Mouse (Mus musculus): ENCODE results near the gene Adgrl2. TPM values are rescaled to one million over a fixed set of nuclear protein-coding genes. Genes with fewer than 3 reads are reported as not detected.

Gene Adgrl2
- polyA plus RNA-seq, 1 experiment: 7.6 TPM

DNA sequence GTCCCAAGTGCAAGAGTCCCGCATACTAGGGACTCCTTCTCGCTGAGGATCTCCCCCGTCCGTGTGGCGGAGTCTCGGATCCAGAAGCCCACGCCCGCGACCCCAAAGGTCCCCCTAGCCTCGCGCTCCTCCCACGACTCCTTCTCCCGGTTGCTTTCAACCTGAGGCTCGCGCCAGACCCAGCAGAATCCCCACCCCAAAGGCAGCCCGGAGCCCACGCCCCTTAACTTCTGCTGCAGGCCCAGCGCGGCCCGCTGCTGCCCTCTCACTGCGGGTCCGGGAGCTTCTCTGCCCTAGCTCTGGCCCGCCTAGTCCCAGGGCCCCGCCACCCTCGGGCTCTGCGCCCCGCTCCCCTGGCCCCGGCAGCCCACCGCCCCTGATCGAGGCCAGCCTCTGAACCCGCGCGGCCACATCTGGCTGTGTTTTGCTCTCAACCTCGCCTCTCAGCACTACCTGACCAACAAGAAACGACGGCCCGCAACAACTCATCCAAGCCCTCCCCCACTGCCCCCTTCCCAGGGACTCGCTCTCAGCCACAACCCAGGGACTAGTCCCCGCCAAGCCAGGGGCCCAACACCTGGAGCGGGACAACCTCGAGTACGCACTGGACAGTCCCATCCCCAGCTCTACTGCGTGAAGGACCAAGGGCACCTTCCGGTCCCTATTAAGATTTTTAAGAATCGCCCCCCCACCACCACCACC lies 2.6 kb downstream of the Adgrl2 start:
- under 1% methylated on average over 45 of the region's 45 CpGs for WGBS

DNA sequence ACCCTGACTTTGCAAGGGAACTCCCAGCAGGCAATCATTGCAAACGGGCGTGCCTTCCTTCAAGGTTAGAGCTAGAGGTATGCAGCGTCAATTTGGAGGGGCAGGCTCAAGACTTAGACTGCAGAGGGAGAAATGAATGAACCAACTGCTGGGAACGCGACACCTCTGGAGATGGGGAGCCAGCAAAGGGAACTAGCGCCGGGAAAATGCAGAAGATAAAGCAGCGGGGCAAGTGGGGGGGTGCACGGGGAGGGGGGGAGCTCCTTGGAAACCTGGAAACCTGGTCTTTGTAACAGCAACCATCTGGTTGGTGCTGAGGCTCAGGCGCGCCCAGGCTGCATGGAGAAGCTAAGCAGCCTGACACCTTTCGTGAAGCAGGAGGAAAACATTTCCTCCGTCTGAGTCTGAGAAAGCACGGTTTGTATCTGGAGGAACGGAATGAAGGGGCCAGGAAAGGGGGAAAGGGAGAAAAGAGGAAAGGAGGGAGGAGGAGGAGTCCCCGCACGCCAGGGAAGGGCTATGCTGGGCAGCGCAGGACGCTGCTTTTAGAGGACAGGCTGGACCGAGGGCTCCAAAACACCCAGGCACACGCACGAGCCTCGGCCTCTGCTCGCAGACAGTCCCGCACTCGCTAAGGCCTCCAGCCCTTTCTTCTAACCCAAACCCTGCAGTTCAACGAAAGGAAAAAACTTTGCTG lies 3.3 kb downstream of the Adgrl2 start:
- H3K27ac ChIP-seq (ENCODE audit: control insufficient read depth, insufficient read depth, low read length): no peak overlapping the region
- DNase-seq: no peak
- whole genome bisulfite sequencing: 4% methylated on average over 27 of the region's 27 CpGs
- peak overlapping the region; percentile 31 for H3K4me3 ChIP-seq (ENCODE audit: control insufficient read depth, insufficient read depth, low read length)
- peaks cover 15% of the 10 kb centered on the region; the same call in 1 of the 2 replicates for H3K4me1 ChIP-seq (replicated peaks; ENCODE audit: control insufficient read depth, insufficient read depth, low read length)
- H3K27me3 ChIP-seq (ENCODE audit: control insufficient read depth, insufficient read depth, low read length): peaks cover 21% of the 10 kb centered on the region
- H3K36me3 ChIP-seq (ENCODE audit: control insufficient read depth, insufficient read depth, low read length): no peaks in the 10 kb centered on the region
- TF ChIP-seq CTCF (IDR thresholded peaks at IDR 0.05; ENCODE audit: borderline replicate concordance, control insufficient read depth, extremely low read depth, insufficient read depth, low read length, poor library complexity): no peak
- no peak for TF ChIP-seq POLR2A (IDR thresholded peaks at IDR 0.05; ENCODE audit: control insufficient read depth, extremely low read depth, insufficient read depth, low read length, poor library complexity)

More for the DNA sequence above, 2.6 kb downstream of the Adgrl2 start:
- Histone ChIP-seq H3K27ac (ENCODE audit: control insufficient read depth, insufficient read depth, low read length) (no peak overlapping the region), H3K4me1 (replicated peaks; ENCODE audit: control insufficient read depth, insufficient read depth, low read length) (peaks cover 15% of the 10 kb centered on the region; the same call in 1 of the 2 replicates), H3K27me3 (ENCODE audit: control insufficient read depth, insufficient read depth, low read length) (peaks cover 21% of the 10 kb centered on the region), H3K36me3 (ENCODE audit: control insufficient read depth, insufficient read depth, low read length) (no peaks in the 10 kb centered on the region), H3K4me3 (ENCODE audit: control insufficient read depth, insufficient read depth, low read length) (peak overlapping the region; percentile 52)
- TF ChIP-seq CTCF (IDR thresholded peaks at IDR 0.05; ENCODE audit: borderline replicate concordance, control insufficient read depth, extremely low read depth, insufficient read depth, low read length, poor library complexity) (no peak), POLR2A (IDR thresholded peaks at IDR 0.05; ENCODE audit: control insufficient read depth, extremely low read depth, insufficient read depth, low read length, poor library complexity) (no peak)
- peak; percentile 14 for DNase-seq

DNA sequence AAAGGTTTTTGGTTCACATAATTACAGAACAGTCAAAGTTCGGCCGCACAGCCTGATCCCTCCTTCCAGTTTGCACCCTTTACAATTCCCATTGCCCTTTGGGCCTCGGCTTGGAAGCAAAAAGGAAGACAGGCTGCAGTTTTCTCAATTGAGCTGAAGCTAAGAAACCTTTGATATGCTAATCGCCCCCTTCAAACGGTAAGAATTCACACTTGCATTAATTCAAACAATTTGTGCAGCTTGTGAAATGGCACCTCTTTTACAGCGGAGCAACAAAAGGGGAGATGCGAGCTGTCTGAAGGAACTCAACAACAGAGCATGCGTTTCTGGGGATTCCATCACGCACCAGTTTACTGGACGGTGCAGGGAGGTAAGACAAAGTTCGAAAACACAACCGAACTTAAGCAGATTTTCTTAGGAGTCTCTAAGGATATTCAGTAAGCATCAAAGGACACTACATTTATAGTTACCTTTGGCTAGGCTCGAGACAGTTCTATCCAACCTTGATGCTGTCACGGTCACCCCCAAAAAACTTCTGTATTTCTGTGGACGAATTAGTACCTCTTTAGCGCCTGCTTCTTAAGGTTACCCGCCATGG lies 4.0 kb downstream of the Adgrl2 start:
- DNase-seq: no peak
- no peaks in the 10 kb centered on the region for H3K36me3 ChIP-seq (ENCODE audit: control insufficient read depth, insufficient read depth, low read length)
- H3K27me3 ChIP-seq (ENCODE audit: control insufficient read depth, insufficient read depth, low read length): peaks cover 21% of the 10 kb centered on the region
- TF ChIP-seq CTCF (IDR thresholded peaks at IDR 0.05; ENCODE audit: borderline replicate concordance, control insufficient read depth, extremely low read depth, insufficient read depth, low read length, poor library complexity) (no peak), POLR2A (IDR thresholded peaks at IDR 0.05; ENCODE audit: control insufficient read depth, extremely low read depth, insufficient read depth, low read length, poor library complexity) (no peak)
- H3K4me1 ChIP-seq (replicated peaks; ENCODE audit: control insufficient read depth, insufficient read depth, low read length): peaks cover 15% of the 10 kb centered on the region; the same call in 1 of the 2 replicates
- H3K27ac ChIP-seq (ENCODE audit: control insufficient read depth, insufficient read depth, low read length): no peak overlapping the region
- 55% methylated on average over 17 of the region's 17 CpGs for WGBS
- no peak overlapping the region for H3K4me3 ChIP-seq (ENCODE audit: control insufficient read depth, insufficient read depth, low read length)

DNA sequence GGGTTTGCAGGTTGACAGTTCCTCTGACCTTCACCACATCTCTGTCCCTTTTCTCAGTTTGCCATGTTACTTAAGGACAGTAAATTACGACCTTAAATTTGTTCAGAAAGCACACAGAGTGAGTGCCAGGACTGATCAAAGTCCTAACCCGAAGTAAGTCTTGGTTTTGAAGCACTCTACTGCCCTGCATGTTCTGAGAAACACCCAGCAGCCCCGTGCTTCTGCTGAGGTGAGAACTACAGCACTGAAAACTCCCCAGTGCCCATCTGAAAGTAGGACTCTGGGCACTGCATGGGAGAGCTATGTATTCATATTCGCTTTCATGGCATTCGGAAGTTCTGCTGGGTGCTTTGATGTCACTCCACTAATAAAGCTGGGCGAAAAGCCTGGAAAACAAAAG lies 6.0 kb downstream of the Adgrl2 start:
- 85% methylated on average over 6 of the region's 6 CpGs for WGBS
- peaks cover 19% of the 10 kb centered on the region for H3K27me3 ChIP-seq (ENCODE audit: control insufficient read depth, insufficient read depth, low read length)
- TF ChIP-seq POLR2A (IDR thresholded peaks at IDR 0.05; ENCODE audit: control insufficient read depth, extremely low read depth, insufficient read depth, low read length, poor library complexity): no peak
- no peak for TF ChIP-seq CTCF (IDR thresholded peaks at IDR 0.05; ENCODE audit: borderline replicate concordance, control insufficient read depth, extremely low read depth, insufficient read depth, low read length, poor library complexity)

DNA sequence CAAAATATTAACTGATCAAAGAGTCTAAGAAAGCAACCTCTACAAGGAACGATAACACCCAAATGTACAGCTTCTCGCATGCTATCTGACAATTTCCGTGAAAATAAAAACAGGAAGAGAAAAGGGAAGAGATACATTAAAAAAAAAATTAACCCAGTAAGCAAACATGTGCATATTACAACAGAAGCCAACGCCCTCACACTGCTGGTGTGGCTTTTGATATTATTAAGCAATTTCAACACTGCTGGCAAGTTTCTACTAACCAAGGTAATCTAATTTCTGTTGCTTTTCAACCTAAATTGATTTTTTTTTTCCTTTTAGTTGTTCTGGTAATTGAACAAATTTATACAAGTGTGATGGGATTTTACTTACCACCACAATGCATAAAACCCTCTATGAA lies 8.0 kb downstream of the Adgrl2 start:
- no peaks in the 10 kb centered on the region for H3K36me3 ChIP-seq (ENCODE audit: control insufficient read depth, insufficient read depth, low read length)
- H3K27ac ChIP-seq (ENCODE audit: control insufficient read depth, insufficient read depth, low read length): no peak overlapping the region
- peaks cover 3% of the 10 kb centered on the region; the same call in 1 of the 2 replicates for H3K27me3 ChIP-seq (ENCODE audit: control insufficient read depth, insufficient read depth, low read length)
- no peak overlapping the region for H3K4me3 ChIP-seq (ENCODE audit: control insufficient read depth, insufficient read depth, low read length)
- no peak for TF ChIP-seq CTCF (IDR thresholded peaks at IDR 0.05; ENCODE audit: borderline replicate concordance, control insufficient read depth, extremely low read depth, insufficient read depth, low read length, poor library complexity)
- TF ChIP-seq POLR2A (IDR thresholded peaks at IDR 0.05; ENCODE audit: control insufficient read depth, extremely low read depth, insufficient read depth, low read length, poor library complexity): no peak
- no peak for DNase-seq
- H3K4me1 ChIP-seq (replicated peaks; ENCODE audit: control insufficient read depth, insufficient read depth, low read length): peaks cover 1% of the 10 kb centered on the region; the same call in 1 of the 2 replicates
- 77% methylated on average over 4 of the region's 4 CpGs for WGBS

More for the DNA sequence above, 6.0 kb downstream of the Adgrl2 start:
- Histone ChIP-seq H3K4me3 (ENCODE audit: control insufficient read depth, insufficient read depth, low read length) (no peak overlapping the region), H3K36me3 (ENCODE audit: control insufficient read depth, insufficient read depth, low read length) (no peaks in the 10 kb centered on the region), H3K4me1 (replicated peaks; ENCODE audit: control insufficient read depth, insufficient read depth, low read length) (peaks cover 15% of the 10 kb centered on the region; the same call in 1 of the 2 replicates), H3K27ac (ENCODE audit: control insufficient read depth, insufficient read depth, low read length) (no peak overlapping the region)
- no peak for DNase-seq

DNA sequence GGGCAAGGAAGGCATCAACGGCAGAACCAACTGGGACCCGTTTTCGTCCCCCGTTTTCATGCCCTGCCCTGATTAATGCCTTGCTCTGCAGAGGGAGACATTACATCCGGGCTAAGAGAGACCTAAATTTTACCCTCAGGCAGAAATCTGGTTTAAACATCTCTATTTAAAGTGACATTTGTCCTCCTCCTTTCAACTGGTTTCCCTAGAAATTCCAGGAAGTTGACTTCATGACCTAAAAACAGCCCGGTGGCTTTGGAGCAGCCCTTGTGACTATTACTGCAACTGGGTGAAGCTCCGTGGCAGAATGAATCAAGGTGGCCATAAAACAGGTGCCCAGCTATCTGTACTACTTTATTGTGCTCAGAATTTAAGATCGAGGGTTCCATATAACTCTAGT lies 8.6 kb downstream of the Adgrl2 start:
- 64% methylated on average over 8 of the region's 8 CpGs for WGBS
- TF ChIP-seq CTCF (IDR thresholded peaks at IDR 0.05; ENCODE audit: borderline replicate concordance, control insufficient read depth, extremely low read depth, insufficient read depth, low read length, poor library complexity): no peak
- no peak for TF ChIP-seq POLR2A (IDR thresholded peaks at IDR 0.05; ENCODE audit: control insufficient read depth, extremely low read depth, insufficient read depth, low read length, poor library complexity)
- Histone ChIP-seq H3K27ac (ENCODE audit: control insufficient read depth, insufficient read depth, low read length) (no peak overlapping the region), H3K4me3 (ENCODE audit: control insufficient read depth, insufficient read depth, low read length) (no peak overlapping the region), H3K4me1 (replicated peaks; ENCODE audit: control insufficient read depth, insufficient read depth, low read length) (no peaks in the 10 kb centered on the region), H3K27me3 (ENCODE audit: control insufficient read depth, insufficient read depth, low read length) (no peaks in the 10 kb centered on the region; the same call in 1 of the 2 replicates), H3K36me3 (ENCODE audit: control insufficient read depth, insufficient read depth, low read length) (no peaks in the 10 kb centered on the region)
- no peak for DNase-seq

All from thymus, adult 2 months (tissue).